Mouse (Mus musculus): ENCODE data around the gene Zc3h12b. TPM values are rescaled to one million over a fixed set of nuclear protein-coding genes. Genes with fewer than 3 reads are reported as not detected.
"Not testable (repeated sequence)": the region's sequence is repeated elsewhere in the genome, so short reads cannot be mapped to it uniquely, and the experiment has no call there.

The Zc3h12b gene
- total RNA-seq, 2 experiments from 2014 or later, result 34.4 to 35.9 TPM

GRCm38 (mm10) chrX:95950776-95951175, 239.3 kb downstream of the Zc3h12b start:
- peak; percentile 68 for TF ChIP-seq CTCF (IDR thresholded peaks at IDR 0.05)
- Histone ChIP-seq H3K27ac (no peak overlapping the region), H3K4me3 (no peak overlapping the region)
- peak in 1 of 2 experiments; percentile 34 for DNase-seq (ENCODE audit: extremely low spot score in 1 of 2, low spot score in 2 of 2)
- intact Hi-C loops (cut with DNase I), result loop anchor here (5.0 kb wide), 1 partner anchor 263 kb away; no protein-coding TSS in a partner anchor

- H3K4me3 ChIP-seq, result peak within 1 kb of the TSS; percentile 69
- intact Hi-C loops (cut with DNase I), result no loop called here
- TF ChIP-seq CTCF (IDR thresholded peaks at IDR 0.05), result peak; percentile 36
- H3K27ac ChIP-seq, result peak within 1 kb of the TSS; percentile 41
- peak; percentile 83 to 89 for DNase-seq (ENCODE audit: extremely low spot score in 1 of 2, low spot score in 2 of 2)
Measured at GRCm38 (mm10) chrX:95956497-95957293, 245.2 kb downstream of the Zc3h12b start, which contains the start of gene Las1l. TSS of gene Las1l (minus strand) at chrX:95956962.

- Histone ChIP-seq H3K4me3 (peak overlapping the region; percentile 40), H3K27ac (peak overlapping the region; percentile 32; the same call in 1 of the 2 replicates)
- DNase-seq (ENCODE audit: extremely low spot score in 1 of 2, low spot score in 2 of 2); intact Hi-C loops (cut with DNase I): not testable (repeated sequence)
Measured at GRCm38 (mm10) chrX:95957461-95957860, 246.0 kb downstream of the Zc3h12b start.

DNA sequence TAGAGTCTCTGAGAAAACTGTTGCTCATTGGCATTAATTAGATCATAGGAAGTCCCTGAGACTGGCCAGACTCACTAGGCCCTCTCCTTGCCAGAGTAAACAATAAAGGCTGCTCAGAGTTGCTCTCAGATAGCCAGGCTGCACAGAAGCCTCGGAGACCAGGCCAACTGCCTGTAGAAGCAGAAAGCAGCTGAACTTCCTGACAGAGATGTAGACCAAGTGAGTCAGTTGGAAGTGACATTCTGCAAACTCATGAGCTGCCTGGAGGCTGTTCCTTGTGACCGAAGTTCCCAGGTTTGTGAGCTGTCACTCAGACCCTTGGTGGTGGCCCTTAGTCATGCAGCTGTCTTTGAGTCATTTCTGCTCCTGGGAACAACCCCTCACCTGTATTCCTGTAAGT, 251.9 kb downstream of the Zc3h12b start:
- no peak for TF ChIP-seq CTCF (IDR thresholded peaks at IDR 0.05)
- Histone ChIP-seq H3K4me3 (no peak overlapping the region), H3K27ac (no peak overlapping the region)
- intact Hi-C loops (cut with DNase I), result no loop called here
- no peak for DNase-seq (ENCODE audit: extremely low spot score in 1 of 2, low spot score in 2 of 2)

GRCm38 (mm10) chrX:95965036-95965435, 253.6 kb downstream of the Zc3h12b start:
- intact Hi-C loops (cut with DNase I), result no loop called here
- no peak for TF ChIP-seq CTCF (IDR thresholded peaks at IDR 0.05)
- no peak overlapping the region for H3K4me3 ChIP-seq
- no peak overlapping the region for H3K27ac ChIP-seq
- DNase-seq (ENCODE audit: extremely low spot score in 1 of 2, low spot score in 2 of 2), result no peak

DNA sequence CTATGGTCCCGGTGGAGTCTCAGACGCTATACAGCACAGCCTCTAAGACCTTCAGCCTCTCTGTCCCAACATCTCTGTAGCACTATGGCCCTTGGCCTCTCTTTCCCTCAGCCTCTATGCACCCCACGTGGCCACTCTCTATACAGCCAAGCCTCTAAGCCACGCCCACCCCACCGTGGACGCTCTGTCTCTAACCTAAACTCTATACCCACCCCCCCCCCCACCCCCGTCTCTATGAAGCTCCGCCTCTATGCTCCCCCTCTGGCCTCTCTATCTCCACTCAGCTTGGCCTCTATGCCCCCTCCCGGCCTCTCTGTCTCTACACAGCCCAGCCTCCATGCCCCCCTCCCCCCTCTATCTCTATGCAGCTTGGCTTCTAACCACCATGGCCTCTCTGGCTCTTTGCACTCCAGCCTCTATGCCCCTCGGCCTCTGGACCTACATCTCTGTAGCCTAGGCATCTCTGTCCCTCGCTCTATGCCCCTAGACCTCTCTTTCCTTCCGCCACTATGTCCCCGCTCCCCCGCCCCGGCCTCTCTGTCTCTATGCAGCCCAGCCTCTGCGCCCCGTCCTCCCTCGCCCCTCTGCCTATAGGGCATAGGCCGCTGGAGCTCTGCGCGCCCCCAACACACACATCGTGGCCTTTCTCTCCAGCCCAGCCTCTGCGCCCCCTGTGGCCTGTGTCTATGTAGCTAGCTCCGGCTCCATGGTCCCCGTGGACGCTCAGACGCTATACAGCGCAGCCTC, 256.5 kb downstream of the Zc3h12b start:
- Histone ChIP-seq H3K4me3 (peak overlapping the region; percentile 39), H3K27ac (no peak overlapping the region)
- TF ChIP-seq CTCF (IDR thresholded peaks at IDR 0.05), result no peak; the same call in 1 of the 2 replicates
- peak in 1 of 2 experiments; percentile 17 for DNase-seq (ENCODE audit: extremely low spot score in 1 of 2, low spot score in 2 of 2)
- intact Hi-C loops (cut with DNase I), result no loop called here

DNA sequence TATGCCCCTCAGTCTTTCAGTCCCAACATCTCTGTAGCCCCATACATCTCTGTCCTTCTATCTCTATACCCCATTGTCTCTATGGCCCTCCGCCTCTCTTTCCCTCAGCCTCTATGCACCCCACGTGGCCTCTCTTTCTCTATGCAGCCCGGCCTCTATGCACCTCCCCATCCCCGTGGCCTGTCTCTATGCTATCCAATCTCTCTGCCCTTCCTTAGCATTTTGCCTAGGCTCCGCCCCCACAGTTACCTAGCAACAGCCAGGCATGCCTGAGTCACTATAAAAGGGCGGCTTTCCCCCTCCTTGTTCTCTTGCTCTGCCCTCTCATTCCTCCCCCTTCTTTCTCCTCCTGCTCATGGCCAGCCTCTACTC, 257.1 kb downstream of the Zc3h12b start:
- peak overlapping the region; percentile 39 for H3K4me3 ChIP-seq
- TF ChIP-seq CTCF (IDR thresholded peaks at IDR 0.05), result no peak
- peak; percentile 61 to 63 for DNase-seq (ENCODE audit: extremely low spot score in 1 of 2, low spot score in 2 of 2)
- intact Hi-C loops (cut with DNase I), result no loop called here
- H3K27ac ChIP-seq, result no peak overlapping the region

DNA sequence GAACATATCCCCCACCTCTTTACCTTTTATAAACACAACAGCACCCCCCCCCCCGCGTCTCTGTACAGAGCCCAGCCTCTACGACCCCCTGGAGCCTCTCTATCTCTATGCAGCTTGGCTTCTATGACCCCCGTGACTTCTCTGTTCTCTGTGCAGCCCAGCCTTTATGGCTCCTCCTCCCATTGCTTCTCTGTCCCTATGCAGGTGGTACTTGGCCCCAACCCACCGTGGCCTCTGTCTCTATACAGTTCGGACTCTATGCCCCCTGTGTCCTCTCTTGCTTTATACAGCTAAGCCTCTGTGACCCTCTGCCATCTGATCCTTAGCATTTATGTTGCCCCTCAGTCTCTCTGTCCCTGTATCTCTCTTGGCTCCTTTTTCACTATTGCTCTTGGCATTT, 257.6 kb downstream of the Zc3h12b start:
- TF ChIP-seq CTCF (IDR thresholded peaks at IDR 0.05), result no peak
- Histone ChIP-seq H3K4me3 (no peak overlapping the region), H3K27ac (no peak overlapping the region)
- no peak for DNase-seq (ENCODE audit: extremely low spot score in 1 of 2, low spot score in 2 of 2)
- intact Hi-C loops (cut with DNase I), result no loop called here

GRCm38 (mm10) chrX:95969936-95970335, 258.5 kb downstream of the Zc3h12b start:
- Histone ChIP-seq H3K27ac (no peak overlapping the region), H3K4me3 (no peak overlapping the region)
- no peak for TF ChIP-seq CTCF (IDR thresholded peaks at IDR 0.05)
- no peak for DNase-seq (ENCODE audit: extremely low spot score in 1 of 2, low spot score in 2 of 2)
- intact Hi-C loops (cut with DNase I), result no loop called here

Other genes starting within 250 kb of the Zc3h12b start
- not detected for gene Asb12, start 153.7 kb upstream of the Zc3h12b start, total RNA-seq (2021)
- gene Pfn5, start 153.6 kb upstream of the Zc3h12b start, total RNA-seq (2021), result not detected
- 10 to 100 TPM; 17.8 to 19.1 TPM for gene Zc4h2, start 53.2 kb upstream of the Zc3h12b start, total RNA-seq (2021)
- 10 to 100 TPM; 58.4 to 63.6 TPM for gene Las1l, start 245.3 kb downstream of the Zc3h12b start, total RNA-seq (2021)